Mouse (Mus musculus): ENCODE data around the gene Cdc42.

- TF ChIP-seq CTCF (IDR thresholded peaks at IDR 0.05; ENCODE audit: control insufficient read depth, insufficient read depth, low read length): no peak
- TF ChIP-seq POLR2A (IDR thresholded peaks at IDR 0.05; ENCODE audit: borderline replicate concordance, control insufficient read depth, low read depth, low read length): no peak
These were observed 32.6 kb downstream of the Cdc42 start for GRCm38 (mm10) chr4:137324926-137325325.
